Mouse (Mus musculus): Measurements from ENCODE around the gene Dennd1c. TPM values are rescaled to one million over a fixed set of nuclear protein-coding genes. Genes with fewer than 3 reads are reported as not detected.

Dennd1c gene
- polyA plus RNA-seq, 1 experiment from 2014 or later = 3.6 TPM

- Histone ChIP-seq H3K4me2 (ENCODE audit: low read length) (no peak overlapping the region), H3K27me3 (replicated peaks; ENCODE audit: control insufficient read depth, insufficient read depth, low read length) (no peaks in the 10 kb centered on the region), H3K9me3 (replicated peaks; ENCODE audit: control insufficient read depth, low read length) (no peaks in the 10 kb centered on the region), H3K36me3 (ENCODE audit: control insufficient read depth, insufficient read depth, low read length) (peaks cover 30% of the 10 kb centered on the region), H3K27ac (ENCODE audit: low read depth, low read length) (no peak overlapping the region), H3K4me3 (ENCODE audit: low read depth, low read length) (no peak overlapping the region), H3K9ac (ENCODE audit: low read length) (no peak overlapping the region), H3K4me1 (ENCODE audit: control insufficient read depth, insufficient read depth, low read length) (no peaks in the 10 kb centered on the region)
- DNase-seq (ENCODE audit: low spot score) (no peak), ATAC-seq (no peak)
- WGBS = 96% methylated on average over 31 of the region's 31 CpGs
These were observed 3.0 kb upstream of the Dennd1c start for GRCm38 (mm10) chr17:57081234-57081842.

- DNase-seq (ENCODE audit: low spot score) (no peak), ATAC-seq (no peak)
- Histone ChIP-seq H3K27ac (ENCODE audit: low read depth, low read length) (no peak overlapping the region), H3K9ac (ENCODE audit: low read length) (no peak overlapping the region), H3K4me3 (ENCODE audit: low read depth, low read length) (no peak overlapping the region), H3K4me1 (ENCODE audit: control insufficient read depth, insufficient read depth, low read length) (no peaks in the 10 kb centered on the region), H3K27me3 (replicated peaks; ENCODE audit: control insufficient read depth, insufficient read depth, low read length) (no peaks in the 10 kb centered on the region), H3K36me3 (ENCODE audit: control insufficient read depth, insufficient read depth, low read length) (peaks cover 28% of the 10 kb centered on the region), H3K9me3 (replicated peaks; ENCODE audit: control insufficient read depth, low read length) (no peaks in the 10 kb centered on the region), H3K4me2 (ENCODE audit: low read length) (no peak overlapping the region)
- 85% methylated on average over 3 of the region's 3 CpGs for WGBS
These were observed 1.6 kb upstream of the Dennd1c start for GRCm38 (mm10) chr17:57079919-57080318.

- 68% methylated on average over 3 of the region's 3 CpGs for WGBS
- Histone ChIP-seq H3K36me3 (ENCODE audit: control insufficient read depth, insufficient read depth, low read length) (peaks cover 22% of the 10 kb centered on the region), H3K4me3 (ENCODE audit: low read depth, low read length) (no peak overlapping the region), H3K27me3 (replicated peaks; ENCODE audit: control insufficient read depth, insufficient read depth, low read length) (no peaks in the 10 kb centered on the region), H3K9me3 (replicated peaks; ENCODE audit: control insufficient read depth, low read length) (no peaks in the 10 kb centered on the region), H3K27ac (ENCODE audit: low read depth, low read length) (no peak overlapping the region), H3K4me1 (ENCODE audit: control insufficient read depth, insufficient read depth, low read length) (no peaks in the 10 kb centered on the region), H3K4me2 (ENCODE audit: low read length) (no peak overlapping the region), H3K9ac (ENCODE audit: low read length) (no peak overlapping the region)
- no peak for DNase-seq (ENCODE audit: low spot score)
- ATAC-seq = no peak
These were observed 1.4 kb downstream of the Dennd1c start for GRCm38 (mm10) chr17:57076916-57077315.

GRCm38 (mm10) chr17:57070699-57071098 is 7.6 kb downstream of the Dennd1c start:
- DNase-seq (ENCODE audit: low spot score) (peak; percentile 72), ATAC-seq (peak; percentile 64)
- Histone ChIP-seq H3K9ac (ENCODE audit: low read length) (no peak overlapping the region), H3K9me3 (replicated peaks; ENCODE audit: control insufficient read depth, low read length) (no peaks in the 10 kb centered on the region), H3K4me1 (ENCODE audit: control insufficient read depth, insufficient read depth, low read length) (no peaks in the 10 kb centered on the region), H3K36me3 (ENCODE audit: control insufficient read depth, insufficient read depth, low read length) (no peaks in the 10 kb centered on the region), H3K27ac (ENCODE audit: low read depth, low read length) (no peak overlapping the region), H3K4me3 (ENCODE audit: low read depth, low read length) (peak overlapping the region; percentile 10), H3K4me2 (ENCODE audit: low read length) (peak overlapping the region; percentile 40), H3K27me3 (replicated peaks; ENCODE audit: control insufficient read depth, insufficient read depth, low read length) (no peaks in the 10 kb centered on the region)
- 4% methylated on average over 11 of the region's 11 CpGs for WGBS

GRCm38 (mm10) chr17:57070272-57070671 is 8.0 kb downstream of the Dennd1c start:
- DNase-seq (ENCODE audit: low spot score) (no peak), ATAC-seq (no peak)
- H3K4me3 ChIP-seq (ENCODE audit: low read depth, low read length) = peak overlapping the region; percentile 10
- no peak overlapping the region for H3K27ac ChIP-seq (ENCODE audit: low read depth, low read length)
- H3K27me3 ChIP-seq (replicated peaks; ENCODE audit: control insufficient read depth, insufficient read depth, low read length) = no peaks in the 10 kb centered on the region
- H3K36me3 ChIP-seq (ENCODE audit: control insufficient read depth, insufficient read depth, low read length) = no peaks in the 10 kb centered on the region
- H3K9me3 ChIP-seq (replicated peaks; ENCODE audit: control insufficient read depth, low read length) = no peaks in the 10 kb centered on the region
- WGBS = 13% methylated on average over 9 of the region's 9 CpGs
- no peaks in the 10 kb centered on the region for H3K4me1 ChIP-seq (ENCODE audit: control insufficient read depth, insufficient read depth, low read length)
- H3K4me2 ChIP-seq (ENCODE audit: low read length) = peak overlapping the region; percentile 40
- H3K9ac ChIP-seq (ENCODE audit: low read length) = peak overlapping the region; percentile 30; the same call in 1 of the 2 replicates

GRCm38 (mm10) chr17:57066908-57067307 is 11.4 kb downstream of the Dennd1c start:
- H3K4me3 ChIP-seq (ENCODE audit: low read depth, low read length) = no peak overlapping the region
- WGBS = 60% methylated on average over 5 of the region's 5 CpGs
- H3K27me3 ChIP-seq (replicated peaks; ENCODE audit: control insufficient read depth, insufficient read depth, low read length) = peaks cover 15% of the 10 kb centered on the region
- ATAC-seq (no peak), DNase-seq (ENCODE audit: low spot score) (no peak)
- H3K4me2 ChIP-seq (ENCODE audit: low read length) = no peak overlapping the region
- no peaks in the 10 kb centered on the region for H3K36me3 ChIP-seq (ENCODE audit: control insufficient read depth, insufficient read depth, low read length)
- no peak overlapping the region for H3K9ac ChIP-seq (ENCODE audit: low read length)
- peaks cover 2% of the 10 kb centered on the region; the same call in 1 of the 2 replicates for H3K4me1 ChIP-seq (ENCODE audit: control insufficient read depth, insufficient read depth, low read length)
- H3K9me3 ChIP-seq (replicated peaks; ENCODE audit: control insufficient read depth, low read length) = no peaks in the 10 kb centered on the region
- H3K27ac ChIP-seq (ENCODE audit: low read depth, low read length) = no peak overlapping the region

- no peak overlapping the region for H3K9ac ChIP-seq (ENCODE audit: low read length)
- H3K36me3 ChIP-seq (ENCODE audit: control insufficient read depth, insufficient read depth, low read length) = no peaks in the 10 kb centered on the region
- no peak overlapping the region for H3K4me3 ChIP-seq (ENCODE audit: low read depth, low read length)
- peaks cover 25% of the 10 kb centered on the region for H3K27me3 ChIP-seq (replicated peaks; ENCODE audit: control insufficient read depth, insufficient read depth, low read length)
- ATAC-seq = no peak
- WGBS = 11% methylated on average over 8 of the region's 8 CpGs
- H3K4me2 ChIP-seq (ENCODE audit: low read length) = no peak overlapping the region
- no peak overlapping the region for H3K27ac ChIP-seq (ENCODE audit: low read depth, low read length)
- H3K4me1 ChIP-seq (ENCODE audit: control insufficient read depth, insufficient read depth, low read length) = peaks cover 15% of the 10 kb centered on the region
- DNase-seq (ENCODE audit: low spot score) = no peak
- H3K9me3 ChIP-seq (replicated peaks; ENCODE audit: control insufficient read depth, low read length) = no peaks in the 10 kb centered on the region
These were observed 15.3 kb downstream of the Dennd1c start for GRCm38 (mm10) chr17:57063031-57063430.

GRCm38 (mm10) chr17:57062548-57062947 is 15.8 kb downstream of the Dennd1c start:
- peak overlapping the region; percentile 41 for H3K4me2 ChIP-seq (ENCODE audit: low read length)
- no peak overlapping the region for H3K27ac ChIP-seq (ENCODE audit: low read depth, low read length)
- H3K36me3 ChIP-seq (ENCODE audit: control insufficient read depth, insufficient read depth, low read length) = no peaks in the 10 kb centered on the region
- ATAC-seq (no peak), DNase-seq (ENCODE audit: low spot score) (no peak)
- H3K4me1 ChIP-seq (ENCODE audit: control insufficient read depth, insufficient read depth, low read length) = peaks cover 15% of the 10 kb centered on the region
- peak overlapping the region; percentile 16; the same call in 1 of the 2 replicates for H3K4me3 ChIP-seq (ENCODE audit: low read depth, low read length)
- H3K9ac ChIP-seq (ENCODE audit: low read length) = no peak overlapping the region
- WGBS = under 1% methylated on average over 17 of the region's 22 CpGs
- H3K9me3 ChIP-seq (replicated peaks; ENCODE audit: control insufficient read depth, low read length) = no peaks in the 10 kb centered on the region
- H3K27me3 ChIP-seq (replicated peaks; ENCODE audit: control insufficient read depth, insufficient read depth, low read length) = peaks cover 25% of the 10 kb centered on the region

GRCm38 (mm10) chr17:57062011-57062521 is 16.2 kb downstream of the Dennd1c start:
- WGBS = 2% methylated on average over 39 of the region's 39 CpGs
- no peak overlapping the region for H3K9ac ChIP-seq (ENCODE audit: low read length)
- H3K36me3 ChIP-seq (ENCODE audit: control insufficient read depth, insufficient read depth, low read length) = no peaks in the 10 kb centered on the region
- H3K4me2 ChIP-seq (ENCODE audit: low read length) = peak overlapping the region; percentile 41
- H3K4me1 ChIP-seq (ENCODE audit: control insufficient read depth, insufficient read depth, low read length) = peaks cover 15% of the 10 kb centered on the region
- peaks cover 25% of the 10 kb centered on the region for H3K27me3 ChIP-seq (replicated peaks; ENCODE audit: control insufficient read depth, insufficient read depth, low read length)
- H3K27ac ChIP-seq (ENCODE audit: low read depth, low read length) = no peak overlapping the region
- no peak for DNase-seq (ENCODE audit: low spot score)
- peak overlapping the region; percentile 16 for H3K4me3 ChIP-seq (ENCODE audit: low read depth, low read length)
- H3K9me3 ChIP-seq (replicated peaks; ENCODE audit: control insufficient read depth, low read length) = no peaks in the 10 kb centered on the region
- no peak for ATAC-seq
